Mouse (Mus musculus): ENCODE measurements at regions not wholly inside any gene's neighbourhood (a gene's known extent, or its start where the extent isn't known, plus 50 kb on each side); places are given as distances from the start of the nearest gene placed in this dataset.
A peak's percentile ranks its signal among the peaks of the same experiment; 100 is the strongest.

DNA sequence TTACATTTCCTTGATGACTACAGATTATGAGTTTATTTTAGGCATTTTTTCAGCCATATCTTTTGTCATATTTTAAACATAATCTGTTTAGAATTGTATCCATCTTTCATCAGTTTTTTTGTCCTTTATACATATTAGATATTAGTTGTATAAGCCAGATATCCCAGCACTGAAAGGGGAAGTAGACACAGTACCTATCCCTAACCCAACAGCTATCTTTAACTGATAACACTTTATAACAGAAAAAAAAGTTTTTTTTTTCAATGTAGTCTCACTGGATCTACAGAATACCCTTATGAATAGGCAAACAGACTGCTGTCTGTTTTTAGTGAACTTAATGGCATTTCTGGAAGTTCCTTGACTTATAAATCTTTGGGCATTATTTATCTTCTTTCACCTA is 1152.1 kb upstream of the Fam98a start:
- H3K27me3 ChIP-seq (ENCODE audit: insufficient read depth, low read length): no peaks in the 10 kb centered on the region
- no peak overlapping the region for H3K9ac ChIP-seq (replicated peaks; ENCODE audit: low read length, poor library complexity, severe bottlenecking)
- H3K36me3 ChIP-seq (ENCODE audit: insufficient read depth, low read length): no peaks in the 10 kb centered on the region
- H3K27ac ChIP-seq (ENCODE audit: low read depth, low read length): no peak overlapping the region
- DNase-seq (ENCODE audit: low spot score) (no peak), ATAC-seq (ENCODE audit: low FRiP score) (no peak)
- H3K4me3 ChIP-seq (ENCODE audit: low read depth, low read length): no peak overlapping the region
- H3K9me3 ChIP-seq (ENCODE audit: low read length): no peaks in the 10 kb centered on the region
- no peak overlapping the region for H3K4me2 ChIP-seq (ENCODE audit: low read depth, low read length, poor library complexity, severe bottlenecking)
- no peak for TF ChIP-seq CTCF (IDR thresholded peaks at IDR 0.05)
- H3K4me1 ChIP-seq (ENCODE audit: insufficient read depth, low read length): no peaks in the 10 kb centered on the region

DNA sequence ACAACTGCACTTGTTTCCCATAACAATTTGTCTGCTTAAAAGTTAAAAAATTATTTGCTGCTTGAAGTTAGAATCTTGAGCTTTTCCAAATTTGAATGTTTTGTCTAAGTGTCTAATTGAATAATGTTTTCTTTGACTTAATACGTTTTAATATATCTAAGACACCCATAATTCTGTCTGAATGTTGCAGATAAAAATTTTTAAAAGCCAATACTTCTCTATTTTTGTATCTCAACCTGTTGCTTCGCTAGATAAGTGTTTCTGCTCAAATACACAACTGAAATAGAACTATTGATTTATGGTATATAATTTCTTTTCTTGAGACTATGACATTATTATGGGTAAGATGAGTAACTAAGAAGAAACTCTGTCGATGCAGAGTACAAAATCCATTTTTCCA is 1144.5 kb upstream of the Fam98a start:
- H3K9ac ChIP-seq (replicated peaks; ENCODE audit: low read length, poor library complexity, severe bottlenecking): no peak overlapping the region
- H3K27me3 ChIP-seq (ENCODE audit: insufficient read depth, low read length): no peaks in the 10 kb centered on the region
- DNase-seq (ENCODE audit: low spot score): no peak
- H3K9me3 ChIP-seq (ENCODE audit: low read length): no peaks in the 10 kb centered on the region
- no peak for ATAC-seq (ENCODE audit: low FRiP score)
- WGBS: 77% methylated on average over 3 of the region's 3 CpGs
- no peak for TF ChIP-seq CTCF (IDR thresholded peaks at IDR 0.05)
- H3K4me2 ChIP-seq (ENCODE audit: low read depth, low read length, poor library complexity, severe bottlenecking): no peak overlapping the region
- no peaks in the 10 kb centered on the region for H3K36me3 ChIP-seq (ENCODE audit: insufficient read depth, low read length)
- no peaks in the 10 kb centered on the region for H3K4me1 ChIP-seq (ENCODE audit: insufficient read depth, low read length)
- H3K4me3 ChIP-seq (ENCODE audit: low read depth, low read length): no peak overlapping the region
- no peak overlapping the region for H3K27ac ChIP-seq (ENCODE audit: low read depth, low read length)

DNA sequence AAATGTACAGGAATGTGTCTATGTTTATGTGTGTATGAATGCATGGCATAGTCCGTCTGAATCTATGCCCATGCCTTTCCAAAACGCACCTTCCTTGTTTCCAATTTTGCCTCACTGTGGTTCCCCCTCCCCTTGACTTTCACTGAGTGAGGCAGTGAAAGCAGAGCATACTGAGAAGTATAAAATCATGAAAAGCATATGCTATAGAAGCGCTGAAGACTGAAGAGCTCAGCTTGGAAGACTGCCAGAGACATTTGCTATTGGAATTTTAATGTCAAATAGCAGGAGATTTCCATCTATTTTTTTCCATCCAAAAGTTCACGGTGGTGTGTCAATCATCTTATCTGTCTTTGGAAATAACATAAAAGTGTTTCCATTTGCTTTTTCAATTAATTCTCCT is 1106.3 kb upstream of the Fam98a start:
- peak; percentile 14 for DNase-seq (ENCODE audit: low spot score)

DNA sequence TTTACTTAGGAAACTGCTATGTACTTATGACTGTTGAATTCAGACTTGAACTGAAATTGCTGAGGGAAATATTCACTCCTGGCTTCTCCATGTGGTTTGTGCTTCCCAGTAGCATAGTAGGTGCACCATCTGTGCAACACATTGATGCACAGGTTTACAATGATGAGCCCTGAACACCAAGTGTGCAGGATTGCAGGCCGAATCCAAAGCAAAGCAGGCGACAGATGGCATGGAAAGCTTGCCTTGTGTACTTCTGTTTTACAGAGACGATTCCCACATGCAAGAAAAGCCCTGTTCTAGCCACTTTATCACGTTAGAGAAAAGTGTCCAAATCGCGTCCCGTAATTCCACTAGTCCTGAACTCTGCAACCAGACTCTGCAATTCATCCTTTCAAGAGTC is 1074.2 kb upstream of the Fam98a start:
- H3K4me2 ChIP-seq (ENCODE audit: low read depth, low read length, poor library complexity, severe bottlenecking): no peak overlapping the region
- no peaks in the 10 kb centered on the region for H3K36me3 ChIP-seq (ENCODE audit: insufficient read depth, low read length)
- H3K9ac ChIP-seq (replicated peaks; ENCODE audit: low read length, poor library complexity, severe bottlenecking): no peak overlapping the region
- no peak for TF ChIP-seq CTCF (IDR thresholded peaks at IDR 0.05)
- DNase-seq (ENCODE audit: low spot score) (no peak), ATAC-seq (ENCODE audit: low FRiP score) (no peak)
- no peaks in the 10 kb centered on the region for H3K27me3 ChIP-seq (ENCODE audit: insufficient read depth, low read length)
- no peak overlapping the region for H3K4me3 ChIP-seq (ENCODE audit: low read depth, low read length)
- H3K9me3 ChIP-seq (ENCODE audit: low read length): no peaks in the 10 kb centered on the region
- no peaks in the 10 kb centered on the region for H3K4me1 ChIP-seq (ENCODE audit: insufficient read depth, low read length)
- WGBS: 90% methylated on average over 7 of the region's 7 CpGs
- no peak overlapping the region for H3K27ac ChIP-seq (ENCODE audit: low read depth, low read length)

More for the DNA sequence above, 1106.3 kb upstream of the Fam98a start:
- no peak for ATAC-seq (ENCODE audit: low FRiP score)
- TF ChIP-seq CTCF (IDR thresholded peaks at IDR 0.05): no peak
- H3K4me3 ChIP-seq (ENCODE audit: low read depth, low read length): no peak overlapping the region
- no peaks in the 10 kb centered on the region for H3K4me1 ChIP-seq (ENCODE audit: insufficient read depth, low read length)
- no peaks in the 10 kb centered on the region for H3K27me3 ChIP-seq (ENCODE audit: insufficient read depth, low read length)
- no peaks in the 10 kb centered on the region for H3K36me3 ChIP-seq (ENCODE audit: insufficient read depth, low read length)
- 42% methylated on average over 4 of the region's 4 CpGs for WGBS
- H3K27ac ChIP-seq (ENCODE audit: low read depth, low read length): no peak overlapping the region
- no peaks in the 10 kb centered on the region for H3K9me3 ChIP-seq (ENCODE audit: low read length)
- no peak overlapping the region for H3K9ac ChIP-seq (replicated peaks; ENCODE audit: low read length, poor library complexity, severe bottlenecking)
- no peak overlapping the region for H3K4me2 ChIP-seq (ENCODE audit: low read depth, low read length, poor library complexity, severe bottlenecking)

DNA sequence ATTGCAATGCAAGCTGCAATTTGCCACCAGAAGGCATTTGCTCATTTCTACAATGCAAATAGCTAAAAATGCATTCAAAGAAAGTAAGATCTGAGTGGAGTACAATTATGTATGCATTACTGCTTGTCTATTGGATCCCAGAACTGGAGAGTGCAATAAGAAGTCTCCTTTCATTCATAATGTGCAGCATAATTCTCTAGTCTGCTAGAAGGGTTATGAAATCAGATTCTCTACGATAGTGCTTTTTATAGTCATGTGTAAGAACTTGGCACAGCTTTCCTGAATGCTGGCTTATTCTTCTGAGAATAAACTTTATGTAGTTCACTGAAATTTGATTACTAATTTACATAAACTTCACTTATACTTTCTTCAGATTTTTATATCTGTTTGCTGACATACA is 1053.5 kb upstream of the Fam98a start:
- no peak for TF ChIP-seq CTCF (IDR thresholded peaks at IDR 0.05)
- H3K27ac ChIP-seq (ENCODE audit: low read depth, low read length): no peak overlapping the region
- no peaks in the 10 kb centered on the region for H3K4me1 ChIP-seq (ENCODE audit: insufficient read depth, low read length)
- H3K9ac ChIP-seq (replicated peaks; ENCODE audit: low read length, poor library complexity, severe bottlenecking): no peak overlapping the region
- no peak overlapping the region for H3K4me2 ChIP-seq (ENCODE audit: low read depth, low read length, poor library complexity, severe bottlenecking)
- no peak overlapping the region for H3K4me3 ChIP-seq (ENCODE audit: low read depth, low read length)
- 48% methylated on average over 1 of the region's 1 CpGs for WGBS
- no peaks in the 10 kb centered on the region for H3K27me3 ChIP-seq (ENCODE audit: insufficient read depth, low read length)
- H3K36me3 ChIP-seq (ENCODE audit: insufficient read depth, low read length): no peaks in the 10 kb centered on the region
- no peaks in the 10 kb centered on the region for H3K9me3 ChIP-seq (ENCODE audit: low read length)
- ATAC-seq (ENCODE audit: low FRiP score) (no peak), DNase-seq (ENCODE audit: low spot score) (no peak)

DNA sequence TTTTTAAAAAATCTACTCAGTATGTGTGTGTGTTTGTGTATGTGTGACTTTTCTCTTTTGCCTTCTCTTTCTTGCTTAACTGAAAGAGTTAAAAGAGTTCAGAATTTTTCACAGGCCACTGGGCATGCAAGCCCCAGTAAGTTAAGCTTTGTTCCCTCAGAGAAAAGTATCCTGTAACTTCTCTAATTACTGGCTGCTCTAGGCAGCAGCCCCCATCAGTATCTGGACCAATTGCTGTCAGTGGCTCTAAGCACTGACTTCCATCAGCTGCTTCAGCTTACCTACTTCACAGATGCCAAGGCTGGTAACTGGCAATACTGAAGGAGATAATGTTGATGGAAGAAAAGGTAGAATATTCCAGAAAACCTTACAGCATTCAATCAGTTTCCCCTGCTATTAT is 1026.6 kb upstream of the Fam98a start:
- no peak overlapping the region for H3K4me3 ChIP-seq (ENCODE audit: low read depth, low read length)
- no peaks in the 10 kb centered on the region for H3K36me3 ChIP-seq (ENCODE audit: insufficient read depth, low read length)
- no peaks in the 10 kb centered on the region for H3K4me1 ChIP-seq (ENCODE audit: insufficient read depth, low read length)
- no peak for ATAC-seq (ENCODE audit: low FRiP score)
- no peaks in the 10 kb centered on the region for H3K9me3 ChIP-seq (ENCODE audit: low read length)
- H3K9ac ChIP-seq (replicated peaks; ENCODE audit: low read length, poor library complexity, severe bottlenecking): no peak overlapping the region
- H3K27ac ChIP-seq (ENCODE audit: low read depth, low read length): no peak overlapping the region
- no peak for TF ChIP-seq CTCF (IDR thresholded peaks at IDR 0.05)
- H3K27me3 ChIP-seq (ENCODE audit: insufficient read depth, low read length): no peaks in the 10 kb centered on the region
- DNase-seq (ENCODE audit: low spot score): no peak
- no peak overlapping the region for H3K4me2 ChIP-seq (ENCODE audit: low read depth, low read length, poor library complexity, severe bottlenecking)

DNA sequence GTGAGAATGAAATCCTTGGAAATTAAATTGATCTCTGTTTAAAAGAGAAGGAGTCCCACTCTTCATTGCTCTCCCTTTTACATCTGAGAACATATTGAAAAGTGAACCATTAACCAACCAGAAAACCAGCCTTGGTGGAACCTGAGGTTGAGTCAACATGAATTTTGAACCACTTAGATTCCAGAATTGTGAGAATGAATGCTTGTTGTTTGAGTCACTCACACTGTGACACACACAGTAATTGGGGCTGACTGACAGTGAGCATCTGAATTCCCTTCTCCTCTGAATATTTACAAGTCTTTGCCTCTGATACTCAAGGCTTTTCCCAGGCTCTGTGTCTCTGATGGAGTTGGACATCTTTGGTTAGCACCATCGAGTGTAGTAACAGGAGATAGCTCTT is 1008.0 kb upstream of the Fam98a start:
- no peak for ATAC-seq (ENCODE audit: low FRiP score)
- Histone ChIP-seq H3K27me3 (ENCODE audit: insufficient read depth, low read length) (no peaks in the 10 kb centered on the region), H3K4me1 (ENCODE audit: insufficient read depth, low read length) (no peaks in the 10 kb centered on the region), H3K27ac (ENCODE audit: low read depth, low read length) (no peak overlapping the region), H3K4me3 (ENCODE audit: low read depth, low read length) (no peak overlapping the region), H3K9ac (replicated peaks; ENCODE audit: low read length, poor library complexity, severe bottlenecking) (no peak overlapping the region), H3K36me3 (ENCODE audit: insufficient read depth, low read length) (no peaks in the 10 kb centered on the region), H3K9me3 (ENCODE audit: low read length) (no peaks in the 10 kb centered on the region), H3K4me2 (ENCODE audit: low read depth, low read length, poor library complexity, severe bottlenecking) (no peak overlapping the region)
- WGBS: 69% methylated on average over 1 of the region's 1 CpGs
- DNase-seq (ENCODE audit: low spot score): no peak
- no peak for TF ChIP-seq CTCF (IDR thresholded peaks at IDR 0.05)

All from midbrain, postnatal 0 days (tissue).